In the genomic region with DNA sequence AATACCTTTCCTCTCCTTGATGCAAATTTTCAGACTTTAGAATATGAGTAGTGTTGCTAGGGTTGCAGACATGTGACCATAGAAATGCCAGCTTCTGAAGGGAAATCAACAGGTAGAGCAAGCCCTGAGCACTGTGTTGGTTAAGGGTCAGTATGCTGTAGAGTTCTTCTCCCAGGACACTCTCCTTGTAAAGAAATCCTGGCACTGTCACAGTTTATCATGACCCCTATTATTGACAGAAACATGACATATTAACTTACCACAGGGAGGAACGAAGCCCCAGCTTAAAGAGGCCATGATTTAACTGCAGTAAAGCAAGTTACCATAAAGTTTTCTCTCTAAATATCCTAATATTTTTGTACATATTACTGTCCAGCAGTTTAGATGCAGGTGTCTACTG, we compare ENCODE assay signal across 19 mouse cellular contexts.
"Had no signal": no experiment of that assay in that cellular context is flagged by ENCODE, and none has a peak within 500 bp of the region (broad histone marks: within the 10 kb centered on the region; RNA-seq: fewer than 3 reads in every experiment).

No protein-coding gene starts in this region.

- H3K27me3 ChIP-seq: liver, embryonic 15.5 days; midbrain, embryonic 13.5 days; neural tube, embryonic 13.5 days; neural tube, embryonic 15.5 days had no signal

- H3K4me1 ChIP-seq: liver, embryonic 15.5 days; midbrain, embryonic 10.5 days; midbrain, embryonic 13.5 days; neural tube, embryonic 13.5 days; neural tube, embryonic 15.5 days had no signal

- H3K36me3 ChIP-seq: midbrain, embryonic 10.5 days; midbrain, embryonic 13.5 days; neural tube, embryonic 13.5 days; neural tube, embryonic 15.5 days had no signal

- ATAC-seq: midbrain, embryonic 13.5 days; midbrain, embryonic 16.5 days had no signal

- DNase-seq: lung, adult 18-20 months; lung, embryonic 14.5 days; lung, postnatal 10 days; lung, postnatal 4 days; retina, postnatal 1 day; right cerebral cortex, adult 18-20 months; right cerebral cortex, postnatal 25 days; right cerebral cortex, postnatal 4 days; spleen, adult 18-20 months; thymus, adult 18-20 months; thymus, postnatal 14 days; thymus, postnatal 36 days had no signal

- H3K4me3 ChIP-seq: liver, embryonic 15.5 days; midbrain, embryonic 10.5 days; midbrain, embryonic 13.5 days; myocyte; neural tube, embryonic 13.5 days; neural tube, embryonic 15.5 days had no signal

- H3K9me3 ChIP-seq: liver, embryonic 15.5 days; midbrain, embryonic 10.5 days; midbrain, embryonic 13.5 days; neural tube, embryonic 13.5 days; neural tube, embryonic 15.5 days had no signal

- H3K4me2 ChIP-seq: liver, embryonic 15.5 days; lung, embryonic 14.5 days; midbrain, embryonic 13.5 days; neural tube, embryonic 13.5 days; neural tube, embryonic 15.5 days had no signal

- H3K27ac ChIP-seq: liver, embryonic 15.5 days; midbrain, embryonic 10.5 days; midbrain, embryonic 13.5 days; neural tube, embryonic 13.5 days; neural tube, embryonic 15.5 days had no signal

- H3K9ac ChIP-seq: liver, embryonic 15.5 days; lung, embryonic 14.5 days; midbrain, embryonic 13.5 days; neural tube, embryonic 13.5 days; neural tube, embryonic 15.5 days had no signal
